Mouse (Mus musculus): Measurements from ENCODE around the gene Ifitm1.
"Not testable (repeated sequence)": the region's sequence is repeated elsewhere in the genome, so short reads cannot be mapped to it uniquely, and the experiment has no call there.

Gene Ifitm1

GRCm38 (mm10) chr7:140951051-140951450, 16.0 kb upstream of the Ifitm1 start:
- no peak for DNase-seq (ENCODE audit: low read depth)

- DNase-seq (ENCODE audit: low read depth), result no peak
Measured at GRCm38 (mm10) chr7:140951765-140952164, 15.3 kb upstream of the Ifitm1 start.

DNA sequence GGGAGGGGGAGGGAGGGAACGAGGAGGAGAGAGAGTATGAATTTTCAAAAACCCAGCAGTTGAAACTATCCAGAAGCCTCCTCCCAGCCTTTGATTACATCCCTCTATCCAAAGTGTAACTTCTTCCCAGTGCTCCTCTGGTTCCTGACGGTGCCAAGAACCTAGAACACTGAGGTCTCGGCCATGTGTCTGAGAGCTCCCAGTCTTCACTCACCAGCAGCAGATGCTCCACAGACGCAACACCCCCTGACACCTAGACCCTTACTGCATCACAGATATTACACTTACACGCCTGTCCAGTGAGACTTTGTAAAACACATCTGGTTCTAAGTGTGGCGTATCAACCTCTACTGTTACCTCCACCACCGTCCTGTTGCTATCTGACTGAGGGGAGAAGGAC, 14.6 kb upstream of the Ifitm1 start:
- no peak for DNase-seq (ENCODE audit: low read depth)

GRCm38 (mm10) chr7:140953133-140953532, 13.9 kb upstream of the Ifitm1 start:
- DNase-seq (ENCODE audit: low read depth), result no peak

GRCm38 (mm10) chr7:140953800-140954732, 13.0 kb upstream of the Ifitm1 start:
- DNase-seq (ENCODE audit: low read depth), result no peak

DNA sequence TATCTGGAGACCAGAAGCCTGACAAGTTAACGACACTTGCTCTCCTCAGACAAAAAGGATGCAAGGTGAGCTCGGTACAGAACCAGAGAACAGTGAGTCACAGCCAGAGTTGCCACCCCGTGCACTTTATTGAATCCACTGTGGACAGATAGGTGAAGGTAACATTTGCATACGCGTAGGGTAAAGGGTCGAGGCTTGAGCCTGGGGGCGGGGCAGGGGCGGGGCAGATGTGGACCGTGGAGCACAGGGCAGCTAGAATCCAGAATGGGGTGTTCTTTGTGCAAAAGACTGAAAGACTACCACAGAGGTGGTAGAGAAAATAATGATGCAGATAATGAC, 12.3 kb upstream of the Ifitm1 start:
- no peak for DNase-seq (ENCODE audit: low read depth)

DNA sequence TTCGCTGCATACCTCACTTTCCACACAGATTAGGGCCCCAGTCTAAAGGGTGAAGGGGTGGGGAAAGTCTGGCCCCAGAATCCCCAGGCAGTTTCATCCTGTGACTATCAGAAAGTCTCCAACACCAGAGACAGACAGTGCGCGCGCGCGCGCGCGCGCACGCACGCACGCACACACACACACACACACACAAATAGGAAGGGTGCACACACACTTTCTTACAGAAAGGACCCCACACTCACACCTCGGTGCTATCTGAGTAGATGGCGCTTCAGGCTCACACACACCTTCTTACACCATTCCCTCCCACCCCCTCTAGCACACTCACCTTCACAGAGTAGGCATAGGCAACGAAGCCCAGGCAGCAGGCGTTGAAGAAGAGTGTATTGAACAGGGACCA, 11.7 kb upstream of the Ifitm1 start:
- DNase-seq (ENCODE audit: low read depth), result no peak

DNA sequence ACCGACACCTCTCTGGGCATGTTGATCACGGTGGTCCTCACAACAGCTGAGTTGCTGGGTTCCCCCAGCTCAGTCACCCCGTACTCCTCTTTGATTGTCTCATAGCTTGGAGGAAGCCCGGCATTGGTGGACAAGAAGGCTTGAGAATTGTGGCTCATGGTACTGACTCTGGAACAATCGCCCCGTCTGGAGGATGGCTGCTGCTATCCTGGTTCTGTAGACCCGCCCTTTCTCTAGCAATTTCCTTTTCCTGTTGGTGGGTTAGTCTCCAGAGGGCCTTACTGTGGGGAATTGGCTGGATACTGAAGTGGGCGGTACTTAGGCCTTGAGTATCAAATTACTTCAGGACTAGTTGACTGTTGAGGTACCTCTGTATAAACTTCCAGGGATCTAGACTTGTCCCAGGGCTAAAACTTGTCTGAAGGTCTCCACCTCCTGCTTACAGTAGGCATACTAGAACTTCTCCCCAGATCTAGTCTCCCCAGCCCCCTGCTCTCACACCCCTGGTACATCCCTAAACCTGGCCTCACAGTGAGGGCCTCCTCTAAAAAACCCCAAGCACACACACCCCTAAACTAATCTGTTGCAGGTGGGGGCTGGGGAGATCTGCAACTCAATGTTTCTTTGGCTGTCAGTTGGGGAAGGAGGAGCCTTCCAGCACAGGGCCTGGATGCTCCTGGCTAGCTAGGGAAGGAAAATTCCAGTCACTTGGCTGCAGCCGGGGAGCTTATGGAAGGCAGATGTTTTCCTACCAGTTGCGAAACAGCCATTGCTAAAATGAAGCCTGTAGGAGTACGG, 11.1 kb upstream of the Ifitm1 start, which contains the start of the genes Gm45717 and Ifitm2:
Gene Gm45717 (minus strand): TSS at position 180 of the 798 bp plus-strand sequence.
Gene Ifitm2 (minus strand): TSS at position 230 of the 798 bp plus-strand sequence.
- DNase-seq (ENCODE audit: low read depth), result no peak

DNA sequence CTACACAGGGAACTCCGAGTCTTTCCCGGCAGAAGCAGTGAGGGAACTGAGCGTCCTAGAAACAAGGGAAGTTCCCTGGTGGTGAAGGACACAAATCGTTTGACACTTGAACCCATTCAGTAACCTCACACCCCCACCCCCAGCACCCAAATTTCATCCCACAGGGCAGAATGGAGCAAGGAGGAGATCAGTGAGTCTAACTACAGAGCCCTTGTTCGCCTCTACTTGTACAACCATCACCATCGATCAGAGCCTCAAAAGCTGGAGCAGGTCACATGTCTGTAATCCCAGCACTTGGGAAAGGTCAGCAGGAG, 10.5 kb upstream of the Ifitm1 start:
- DNase-seq (ENCODE audit: low read depth), result no peak

DNA sequence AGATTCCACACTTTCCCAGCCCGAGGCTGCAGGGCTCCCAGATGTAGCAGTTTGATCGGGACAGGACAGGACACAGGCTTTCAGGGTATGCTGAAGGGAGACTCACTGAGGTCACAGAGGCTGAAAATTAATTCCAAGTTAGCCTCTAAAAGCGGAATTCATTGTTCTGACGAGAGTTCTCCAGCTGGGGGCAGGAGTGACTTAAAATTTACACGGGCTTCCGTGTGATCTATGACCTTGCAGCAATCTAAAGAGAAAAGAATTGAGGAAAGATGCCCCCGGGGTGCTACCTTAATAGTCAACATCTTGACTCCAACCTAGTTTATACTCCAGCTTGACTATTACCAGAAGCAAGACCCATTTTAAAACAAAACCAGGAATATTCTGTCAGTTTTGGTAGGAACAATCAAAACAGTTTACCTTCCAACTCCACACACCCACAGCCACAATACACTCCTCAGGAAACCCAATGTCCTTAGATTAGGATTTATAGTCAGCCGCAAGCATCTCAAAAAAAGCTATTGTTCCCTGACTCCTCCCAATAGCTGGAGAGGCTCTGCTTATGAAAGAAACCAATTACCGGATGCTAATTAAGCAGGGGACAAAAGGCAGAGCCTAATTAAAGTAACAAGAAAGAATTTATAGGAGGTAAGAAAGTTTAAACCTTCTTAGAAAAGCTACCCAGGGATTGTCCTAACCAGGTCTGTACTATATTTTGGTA, 7.7 kb upstream of the Ifitm1 start:
- DNase-seq (ENCODE audit: low read depth), result no peak

- no peak for DNase-seq (ENCODE audit: low read depth)
Measured at GRCm38 (mm10) chr7:140960026-140960425, 7.0 kb upstream of the Ifitm1 start.

DNA sequence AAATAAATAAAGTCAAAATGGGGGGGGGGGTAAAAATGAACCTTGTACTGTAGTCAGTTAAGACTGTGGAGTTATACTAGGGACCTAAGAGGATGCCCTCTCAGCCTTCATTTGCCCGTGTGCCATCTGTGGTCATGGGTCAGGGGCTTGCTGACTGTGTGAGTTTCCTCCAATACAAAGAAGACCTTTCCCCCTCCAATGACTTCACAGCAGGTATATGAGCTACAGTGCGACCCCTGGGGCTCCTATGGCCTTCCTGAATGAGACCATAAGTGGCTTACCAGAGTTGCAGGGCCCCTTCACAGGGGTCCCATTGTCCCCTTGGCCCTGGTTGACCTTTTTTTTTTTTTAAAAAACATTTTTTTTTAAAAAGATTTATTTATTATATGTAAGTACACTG, 5.6 kb upstream of the Ifitm1 start:
- no peak for DNase-seq (ENCODE audit: low read depth)

DNA sequence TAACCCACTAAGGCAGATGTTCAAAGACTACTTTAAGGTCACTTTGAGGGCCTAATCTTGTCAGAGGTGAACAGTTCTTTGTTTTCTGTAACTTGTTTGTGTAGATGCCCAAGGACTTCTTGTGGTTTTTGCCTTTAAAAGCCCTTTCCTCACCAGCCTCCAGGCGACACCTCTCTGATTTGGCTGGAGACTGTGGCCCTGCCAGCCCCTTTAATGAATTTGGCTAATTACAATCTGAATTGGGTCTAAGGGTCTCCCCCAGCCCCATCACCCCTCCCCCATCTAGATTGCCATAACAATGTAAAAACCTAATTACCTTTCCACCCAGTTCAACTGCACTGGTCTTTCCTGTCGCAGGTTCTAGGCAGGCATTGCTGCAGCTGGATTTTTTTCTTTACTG, 4.3 kb upstream of the Ifitm1 start:
- DNase-seq (ENCODE audit: low read depth), result no peak

DNA sequence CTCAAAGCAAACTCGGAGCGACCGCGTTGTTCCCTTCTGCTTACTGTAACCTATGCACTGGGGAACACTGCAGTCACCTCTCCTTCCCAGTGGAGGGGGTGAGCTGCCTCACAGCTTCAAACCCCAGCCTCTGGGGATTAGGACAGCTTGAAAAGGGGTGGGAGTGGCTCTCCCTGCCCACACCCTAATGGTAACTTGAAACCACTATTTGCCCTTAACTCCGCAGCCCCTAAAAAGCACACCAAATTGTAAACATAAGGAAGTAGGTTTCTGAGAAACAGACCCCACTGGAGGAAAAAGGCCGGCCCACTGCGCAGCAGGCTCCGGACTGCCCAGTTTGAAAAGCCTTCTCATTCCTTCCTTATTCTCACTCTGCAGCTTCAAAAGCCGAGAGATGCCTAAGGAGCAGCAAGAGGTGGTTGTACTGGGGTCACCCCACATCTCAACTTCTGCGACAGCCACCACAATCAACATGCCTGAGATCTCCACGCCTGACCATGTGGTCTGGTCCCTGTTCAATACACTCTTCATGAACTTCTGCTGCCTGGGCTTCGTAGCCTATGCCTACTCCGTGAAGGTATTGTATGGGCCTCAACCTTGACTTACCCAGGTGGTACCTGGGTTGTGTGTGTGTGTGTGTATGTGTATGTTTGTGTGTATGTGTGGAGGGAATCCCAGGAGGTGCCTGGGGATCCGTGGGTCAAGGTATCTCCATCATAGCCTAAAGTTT, 1.0 kb downstream of the Ifitm1 start:
- no peak for DNase-seq (ENCODE audit: low read depth)

DNA sequence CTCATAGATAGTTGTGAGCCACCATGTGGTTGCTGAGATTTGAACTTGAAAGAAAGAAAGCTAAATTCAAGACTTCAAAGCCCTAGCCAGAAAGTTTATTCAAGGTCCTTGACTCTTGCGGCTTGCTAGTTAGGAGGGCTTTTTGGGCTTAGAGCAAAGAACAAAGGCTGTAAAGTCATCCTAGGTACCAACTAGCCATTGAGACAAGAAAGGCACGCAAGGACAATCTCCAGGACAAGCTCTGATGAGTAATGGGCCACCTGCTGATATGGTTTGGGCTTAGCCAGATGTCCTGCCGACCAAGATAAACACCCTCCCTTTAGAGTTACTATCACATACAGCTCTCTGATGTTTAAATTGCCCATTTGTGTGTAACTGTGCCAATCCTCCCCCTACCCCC, 1.7 kb downstream of the Ifitm1 start:
- DNase-seq (ENCODE audit: low read depth), result not testable (repeated sequence)

- DNase-seq (ENCODE audit: low read depth), result no peak
Measured at GRCm38 (mm10) chr7:140970931-140971330, 3.9 kb downstream of the Ifitm1 start.

DNA sequence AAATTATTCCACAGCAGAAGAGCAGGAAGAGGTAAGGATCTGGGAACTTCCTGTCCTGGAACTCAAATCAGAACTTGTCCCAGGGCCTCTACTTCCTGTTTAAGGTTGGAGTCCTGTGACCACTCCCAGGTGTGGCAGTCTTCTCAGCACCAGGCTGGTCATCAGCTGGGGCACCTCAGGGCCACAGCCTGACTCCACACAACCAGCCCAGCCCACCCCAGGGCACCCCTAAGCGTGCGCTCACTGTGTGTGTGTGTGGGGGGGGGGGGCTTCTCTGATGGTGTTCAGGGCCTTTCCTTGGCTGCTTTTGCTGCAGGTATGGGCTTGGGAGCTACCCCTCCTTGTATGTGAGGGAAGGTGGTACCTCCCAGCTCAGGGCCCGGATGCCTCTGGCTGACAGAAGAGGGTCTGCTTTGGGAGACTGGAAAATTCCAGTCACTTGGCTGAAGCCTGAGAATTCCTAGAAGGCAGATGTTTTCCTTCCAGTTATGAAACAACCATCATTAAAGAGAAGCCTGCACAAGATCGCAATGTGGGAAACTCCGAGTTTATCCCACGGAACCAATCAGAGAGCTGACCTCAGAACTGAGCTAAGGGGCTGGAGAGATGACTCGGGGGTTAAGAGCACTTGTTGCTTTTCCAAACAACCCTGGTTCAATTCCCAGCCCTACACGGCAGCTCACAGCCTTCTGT, 4.6 kb downstream of the Ifitm1 start:
- no peak for DNase-seq (ENCODE audit: low read depth)

- DNase-seq (ENCODE audit: low read depth), result no peak
Measured at GRCm38 (mm10) chr7:140973396-140974165, 6.6 kb downstream of the Ifitm1 start.

- no peak for DNase-seq (ENCODE audit: low read depth)
Measured at GRCm38 (mm10) chr7:140974940-140975339, 7.9 kb downstream of the Ifitm1 start.

- DNase-seq (ENCODE audit: low read depth), result no peak
Measured at GRCm38 (mm10) chr7:140975465-140975864, 8.4 kb downstream of the Ifitm1 start.

Measured in c-Kit-positive CD71-negative TER-119-negative erythroid progenitor cells, embryonic 14.5 days (primary cell).